Comparison of ENCODE assay signal across 24 mouse cellular contexts in the genomic region with DNA sequence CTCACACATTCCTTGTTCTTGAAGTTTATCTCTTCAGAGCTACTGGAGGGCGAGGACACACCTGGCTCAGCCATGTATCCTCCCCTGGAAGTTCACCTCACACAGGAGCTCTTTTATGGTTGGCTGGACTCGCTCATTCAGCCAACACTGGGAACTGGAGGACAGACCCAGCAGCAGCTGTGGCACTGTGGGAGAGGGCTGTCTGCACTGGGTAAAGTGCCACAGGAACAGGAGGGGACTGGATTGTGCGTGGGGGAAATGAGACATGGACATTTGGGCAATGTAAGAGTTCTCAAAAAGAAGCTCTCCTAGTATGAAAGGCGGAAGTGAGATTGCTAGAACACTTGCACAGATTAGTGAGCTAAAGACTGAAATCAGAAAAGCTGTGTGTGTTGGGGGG. TPM values are rescaled to one million over a fixed set of nuclear protein-coding genes. Genes with fewer than 3 reads are reported as not detected.
DNase-seq lines count a peak whose midpoint lies in the region; ATAC-seq and TF ChIP-seq lines count a peak whose summit lies in the region.
"Had no signal": no experiment of that assay in that cellular context is flagged by ENCODE, and none has a peak within 500 bp of the region (broad histone marks: within the 10 kb centered on the region; RNA-seq: fewer than 3 reads in every experiment).

No protein-coding gene starts in this region.

- no peak for TF ChIP-seq POLR2A in cerebellum, adult 2 months (IDR thresholded peaks at IDR 0.05; ENCODE audit: borderline replicate concordance, insufficient read depth, low read length)

- no peak overlapping the region for H3K9ac ChIP-seq in midbrain, embryonic 14.5 days (replicated peaks; ENCODE audit: low read length)
- H3K9ac ChIP-seq: embryonic facial prominence, embryonic 12.5 days; forebrain, postnatal 0 days; heart, embryonic 15.5 days; hindbrain, embryonic 15.5 days; limb, embryonic 15.5 days; midbrain, embryonic 15.5 days; neural tube, embryonic 13.5 days had no signal

- H3K4me3 ChIP-seq in cerebellum, adult 2 months (replicated peaks; ENCODE audit: insufficient read depth, low read depth, low read length) = no peak overlapping the region
- H3K4me3 ChIP-seq in layer of hippocampus, adult 2 months = no peak overlapping the region
- no peak overlapping the region for H3K4me3 ChIP-seq in midbrain, embryonic 14.5 days (replicated peaks; ENCODE audit: low read depth, low read length)
- H3K4me3 ChIP-seq: embryonic facial prominence, embryonic 12.5 days; heart, embryonic 15.5 days; hindbrain, embryonic 15.5 days; limb, embryonic 15.5 days; midbrain, embryonic 15.5 days; neural tube, embryonic 13.5 days had no signal

- DNase-seq in cerebellum, postnatal 10 days = peak; percentile 54 to 60
- no peak for DNase-seq in cerebellum, adult 2 months
- DNase-seq in layer of hippocampus, adult 2 months (ENCODE audit: low spot score in 2 of 2) = no peak
- no peak for DNase-seq in layer of hippocampus, postnatal 14 days (ENCODE audit: low spot score in 2 of 2)
- DNase-seq in right cerebral cortex, adult 18-20 months = peak; percentile 57
- DNase-seq in right cerebral cortex, postnatal 14 days = no peak
- no peak for DNase-seq in midbrain, embryonic 14.5 days
- no peak for DNase-seq in adrenal gland, postnatal 10 days
- DNase-seq: adrenal gland, postnatal 25 days; cerebellum, adult 9-11 months; forebrain, postnatal 0 days; heart, postnatal 36 days; kidney, adult 9 months; kidney, postnatal 36 days; retina, postnatal 1 day; right cerebral cortex, postnatal 4 days; thymus, adult 2 months had no signal

- no peak for ATAC-seq in midbrain, embryonic 14.5 days (ENCODE audit: low FRiP score, low TSS enrichment)

- 0 out of 2 replicates have a peak, but pooled peaks cover 6% of the 10 kb centered on the region for H3K36me3 ChIP-seq in midbrain, embryonic 14.5 days (ENCODE audit: control insufficient read depth, insufficient read depth, low read length)
- H3K36me3 ChIP-seq: embryonic facial prominence, embryonic 12.5 days; heart, embryonic 15.5 days; hindbrain, embryonic 15.5 days; midbrain, embryonic 15.5 days; neural tube, embryonic 13.5 days had no signal

- 38% methylated on average over 4 of the region's 4 CpGs for WGBS in cerebellum, adult 2 months
- WGBS in midbrain, embryonic 14.5 days = 81% methylated on average over 4 of the region's 4 CpGs

- H3K27ac ChIP-seq in cerebellum, adult 2 months (ENCODE audit: insufficient read depth, low read length) = no peak overlapping the region
- H3K27ac ChIP-seq in layer of hippocampus, adult 2 months = peak overlapping the region; percentile 89
- no peak overlapping the region for H3K27ac ChIP-seq in midbrain, embryonic 14.5 days (replicated peaks; ENCODE audit: low read depth, low read length)
- H3K27ac ChIP-seq: heart, embryonic 15.5 days; limb, embryonic 15.5 days; stomach, postnatal 0 days had no signal

- peaks cover 19% of the 10 kb centered on the region for H3K4me1 ChIP-seq in cerebellum, adult 2 months (ENCODE audit: control insufficient read depth, insufficient read depth, low read length)
- peaks cover 5% of the 10 kb centered on the region for H3K4me1 ChIP-seq in midbrain, embryonic 14.5 days (ENCODE audit: control insufficient read depth, insufficient read depth, low read length)
- H3K4me1 ChIP-seq: limb, embryonic 15.5 days had no signal

- no peak overlapping the region for H3K4me2 ChIP-seq in midbrain, embryonic 14.5 days (ENCODE audit: low read length)
- H3K4me2 ChIP-seq: embryonic facial prominence, embryonic 12.5 days; heart, embryonic 15.5 days; hindbrain, embryonic 15.5 days; limb, embryonic 15.5 days; midbrain, embryonic 15.5 days; neural tube, embryonic 13.5 days had no signal

- no peaks in the 10 kb centered on the region for H3K27me3 ChIP-seq in cerebellum, adult 2 months (ENCODE audit: control insufficient read depth, insufficient read depth, low read length)
- H3K27me3 ChIP-seq in midbrain, embryonic 14.5 days (ENCODE audit: control insufficient read depth, insufficient read depth, low read length) = no peaks in the 10 kb centered on the region
- H3K27me3 ChIP-seq: embryonic facial prominence, embryonic 12.5 days; heart, embryonic 15.5 days; hindbrain, embryonic 15.5 days; limb, embryonic 15.5 days; neural tube, embryonic 13.5 days had no signal

- no peak for TF ChIP-seq CTCF in cerebellum, adult 2 months (IDR thresholded peaks at IDR 0.05; ENCODE audit: borderline replicate concordance, insufficient read depth, low read depth, low read length)
- TF ChIP-seq CTCF in layer of hippocampus, adult 2 months (conservative IDR thresholded peaks at IDR 0.05) = no peak

- H3K9me3 ChIP-seq in midbrain, embryonic 14.5 days (ENCODE audit: control insufficient read depth, low read length) = no peaks in the 10 kb centered on the region
- H3K9me3 ChIP-seq: embryonic facial prominence, embryonic 12.5 days; heart, embryonic 15.5 days; hindbrain, embryonic 15.5 days; limb, embryonic 15.5 days; midbrain, embryonic 15.5 days; neural tube, embryonic 13.5 days had no signal

RNA-seq across cellular contexts. Expression of a gene that starts 22.9 kb away (rescaled TPM):
- 1,631 and 1,702 TPM in 2 replicates for polyA plus RNA-seq in cerebellum, adult 2 months (2012; rRNA removed)
- 1,000 to 10,000 TPM; 1,193 to 1,302 TPM for total RNA-seq in layer of hippocampus, adult 2 months (2021)
- total RNA-seq in layer of hippocampus, postnatal 14 days (2021) = 1,000 to 10,000 TPM; 1,367 to 1,478 TPM
- polyA plus RNA-seq in midbrain, embryonic 14.5 days (2014; fragmentation: Nextera tagmentation; extraction: Ambion mirVana) = 643 and 661 TPM in 2 replicates
- 100 to 1,000 TPM; 137 to 144 TPM for total RNA-seq in adrenal gland, postnatal 10 days (2021)

Comparison
In these comparisons a context has a peak if more than half of its experiments do, and no peak if none do; other contexts are left out.
1. DNase-seq: peak in cerebellum, postnatal 10 days (2 of 2) and right cerebral cortex, adult 18-20 months (single experiment); none in cerebellum, adult 2 months (0 of 2), layer of hippocampus, adult 2 months (0 of 2), layer of hippocampus, postnatal 14 days (0 of 2), right cerebral cortex, postnatal 14 days (single experiment), midbrain, embryonic 14.5 days (single experiment) and adrenal gland, postnatal 10 days (single experiment).
2. RNA of a gene that starts 22.9 kb away (total RNA-seq): 1,367 to 1,478 TPM in layer of hippocampus, postnatal 14 days and 1,193 to 1,302 TPM in layer of hippocampus, adult 2 months; 137 to 144 TPM in adrenal gland, postnatal 10 days; every median in the first group is over 4 times any median in the second.